Mouse (Mus musculus) mammary gland, adult 2 months (tissue): ENCODE data around the gene Wipf3. TPM values are rescaled to one million over a fixed set of nuclear protein-coding genes. Genes with fewer than 3 reads are reported as not detected.

Experiments used
- polyA plus RNA-seq: library from polyadenylated mRNA; depleted of rRNA; stranded (reverse); fragments of >200 nt; gene quantifications from 2 replicates; pipeline ENCODE4 v1.2.3, GENCODE M21; 2012; ENCODE audit warnings: low replicate concordance; rRNA removed

The Wipf3 gene
- 0.57 and 1.7 TPM in 2 replicates for polyA plus RNA-seq

DNA sequence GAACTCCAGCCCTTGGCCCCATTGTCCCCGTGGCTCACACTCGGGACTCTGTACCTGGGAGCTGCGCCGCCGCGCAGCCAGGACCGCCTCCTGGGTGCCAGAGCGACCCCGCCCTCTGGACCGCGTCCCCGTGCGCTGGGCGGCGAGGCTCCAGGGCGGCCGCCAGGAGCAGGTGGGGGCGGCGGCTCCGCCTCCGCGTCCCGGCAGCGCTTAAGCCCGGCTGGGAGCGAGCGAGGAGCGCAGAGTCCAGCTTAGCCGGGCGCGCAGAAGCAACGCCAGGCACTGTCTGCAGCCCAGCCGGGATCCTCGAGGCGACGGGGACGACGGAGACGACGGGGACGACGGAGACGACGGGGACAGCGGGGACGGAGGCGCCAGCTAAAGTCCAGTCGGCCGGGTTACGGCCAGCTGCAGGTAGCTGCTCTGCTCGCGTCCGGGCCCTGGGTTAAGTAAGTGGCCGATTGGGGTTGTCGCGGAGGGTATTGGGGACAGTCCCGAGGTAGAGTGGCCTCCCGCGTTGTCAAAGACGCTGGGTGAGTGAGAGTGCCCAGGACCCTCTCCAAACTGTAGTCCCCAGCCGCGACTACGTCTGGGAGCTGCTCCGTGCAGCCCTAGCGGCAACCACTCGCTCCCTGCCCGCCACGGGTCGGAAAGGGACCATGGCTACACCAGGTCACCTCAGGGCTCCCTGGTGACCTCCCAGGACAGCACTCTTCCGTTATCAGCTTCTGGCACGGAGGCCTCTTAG lies at the start of gene Wipf3:
Gene Wipf3, plus strand, starts transcription at position 157 of the 748 bp plus-strand sequence.

Other genes starting within 250 kb of the Wipf3 start
- gene Prr15, start 103.8 kb upstream of the Wipf3 start, polyA plus RNA-seq: 0.62 and 0.82 TPM in 2 replicates
- 2.2 and 3.3 TPM in 2 replicates for gene Scrn1, start 136.9 kb downstream of the Wipf3 start, polyA plus RNA-seq
- gene Plekha8, start 165.5 kb downstream of the Wipf3 start, polyA plus RNA-seq: 2.9 and 4.7 TPM in 2 replicates
- 4.0 and 11.2 TPM in 2 replicates for gene Fkbp14, start 167.7 kb downstream of the Wipf3 start, polyA plus RNA-seq